Mouse (Mus musculus) MEL (cell line): ENCODE measurements at regions not wholly inside any gene's neighbourhood (a gene's known extent, or its start where the extent isn't known, plus 50 kb on each side); places are given as distances from the start of the nearest gene placed in this dataset.

ENCODE experiments used
- DNase-seq: peaks from one replicate; pipeline ENCODE4 v3.0.0; 2011; ENCODE audit warnings: low read depth, low spot score
- H3K27ac ChIP-seq: 2 replicates; pipeline ENCODE4 v1.5.1; 2012; ENCODE audit warnings: low read depth, mild to moderate bottlenecking, control low read depth, low read length, moderate library complexity; ENCODE audit not compliant: control insufficient read depth
- H3K27me3 ChIP-seq, 2 experiments: fragments of 150-350 bp in 1 of 2; sonication (generic) in 1 of 2; 2 replicates each; pipeline ENCODE4 v1.6.1; 2012; ENCODE audit warnings: low read length in 2 of 2, mild to moderate bottlenecking in 2 of 2, improper control_type of control experiment in 1 of 2, moderate library complexity in 1 of 2; ENCODE audit not compliant: insufficient read depth in 2 of 2, control insufficient read depth in 1 of 2
- H3K36me3 ChIP-seq, 2 experiments: 2 replicates each; pipeline ENCODE4 v1.6.1; 2012 to 2014; ENCODE audit warnings: low read length in 2 of 2, improper control_type of control experiment in 1 of 2, inconsistent platforms in 1 of 2, mild to moderate bottlenecking in 1 of 2; ENCODE audit not compliant: insufficient read depth in 2 of 2, control insufficient read depth in 1 of 2
- H3K4me1 ChIP-seq, 2 experiments: fragments of 150-350 bp in 1 of 2; sonication (generic) in 1 of 2; 2 replicates each; pipeline ENCODE4 v1.6.1; 2012; ENCODE audit warnings: low read length in 2 of 2, improper control_type of control experiment in 1 of 2, mild to moderate bottlenecking in 1 of 2; ENCODE audit not compliant: insufficient read depth in 2 of 2, control insufficient read depth in 1 of 2
- H3K4me3 ChIP-seq, 2 experiments: fragments of 150-350 bp in 1 of 2; sonication (generic) in 1 of 2; 2 replicates each; pipeline ENCODE4 v1.5.1; 2012; ENCODE audit warnings: low read depth in 2 of 2, low read length in 2 of 2, mild to moderate bottlenecking in 2 of 2, moderate library complexity in 2 of 2, control low read depth in 1 of 2, improper control_type of control experiment in 1 of 2; ENCODE audit not compliant: control insufficient read depth in 1 of 2, insufficient read depth in 1 of 2
- H3K79me2 ChIP-seq: 2 replicates; pipeline ENCODE4 v1.6.1; 2012; ENCODE audit warnings: mild to moderate bottlenecking, low read length, moderate library complexity; ENCODE audit not compliant: control insufficient read depth, poor library complexity, insufficient read depth
- H3K9ac ChIP-seq: 2 replicates; pipeline ENCODE4 v1.6.1; 2012; ENCODE audit warnings: low read depth, mild to moderate bottlenecking, control low read depth, low read length, moderate library complexity; ENCODE audit not compliant: control insufficient read depth, poor library complexity, severe bottlenecking
- H3K9me3 ChIP-seq: fragments of 150-350 bp; sonication (generic); replicated peaks from 2 replicates; pipeline ENCODE4 v1.6.1; 2012; ENCODE audit warnings: mild to moderate bottlenecking, low read length, improper control_type of control experiment, moderate library complexity; ENCODE audit not compliant: insufficient read depth
- CHD1 ChIP-seq: IDR thresholded peaks from 2 replicates; pipeline ENCODE4 v1.6.1; 2012; ENCODE audit warnings: low read depth, mild to moderate bottlenecking, inconsistent platforms, low read length, improper control_type of control experiment
- CHD2 ChIP-seq: IDR thresholded peaks from 2 replicates; pipeline ENCODE4 v1.6.1; 2011; ENCODE audit warnings: low read length, improper control_type of control experiment
- CTCF ChIP-seq, 3 experiments: IDR thresholded peaks in 2 of 3; conservative IDR thresholded peaks in 1 of 3; 2 replicates each; pipeline ENCODE4 v1.5.1; 2011 to 2012; ENCODE audit warnings: low read length in 3 of 3, low read depth in 2 of 3, mild to moderate bottlenecking in 2 of 3, improper control_type of control experiment in 1 of 3, inconsistent platforms in 1 of 3, mixed read lengths in 1 of 3, moderate library complexity in 1 of 3; ENCODE audit not compliant: control insufficient read depth in 1 of 3, insufficient read depth in 1 of 3, poor library complexity in 1 of 3, severe bottlenecking in 1 of 3
- ELF1 ChIP-seq: IDR thresholded peaks from 2 replicates; pipeline ENCODE4 v1.6.1; 2014; ENCODE audit warnings: low read depth, mild to moderate bottlenecking, inconsistent platforms, low read length, improper control_type of control experiment, moderate library complexity
- ETS1 ChIP-seq: IDR thresholded peaks from 2 replicates; pipeline ENCODE4 v1.6.1; 2012; ENCODE audit warnings: low read depth, mild to moderate bottlenecking, inconsistent platforms, low read length, improper control_type of control experiment, moderate library complexity
- GABPA ChIP-seq: IDR thresholded peaks from 2 replicates; pipeline ENCODE4 v1.6.1; 2012; ENCODE audit warnings: low read depth, mild to moderate bottlenecking, inconsistent platforms, low read length, improper control_type of control experiment, moderate library complexity
- HCFC1 ChIP-seq: IDR thresholded peaks from 2 replicates; pipeline ENCODE4 v1.6.1; 2012; ENCODE audit warnings: low read depth, mild to moderate bottlenecking, inconsistent platforms, low read length, improper control_type of control experiment, moderate library complexity
- MAFK ChIP-seq: IDR thresholded peaks from 2 replicates; pipeline ENCODE4 v1.6.1; 2011; ENCODE audit warnings: low read depth, mild to moderate bottlenecking, low read length, improper control_type of control experiment, borderline replicate concordance
- MAX ChIP-seq: IDR thresholded peaks from 2 replicates; pipeline ENCODE4 v1.6.1; 2011; ENCODE audit warnings: low read length, improper control_type of control experiment
- MAZ ChIP-seq: IDR thresholded peaks from 2 replicates; pipeline ENCODE4 v1.6.1; 2012; ENCODE audit warnings: low read depth, mild to moderate bottlenecking, inconsistent platforms, low read length, improper control_type of control experiment
- MXI1 ChIP-seq: IDR thresholded peaks from 2 replicates; pipeline ENCODE4 v1.6.1; 2011; ENCODE audit warnings: mild to moderate bottlenecking, low read depth, low read length, improper control_type of control experiment
- MYB ChIP-seq: IDR thresholded peaks from 2 replicates; pipeline ENCODE4 v1.6.1; 2011; ENCODE audit warnings: mild to moderate bottlenecking, low read depth, low read length, improper control_type of control experiment
- MYC ChIP-seq: IDR thresholded peaks from 2 replicates; pipeline ENCODE4 v1.6.1; 2011; ENCODE audit warnings: low read depth, mild to moderate bottlenecking, low read length, improper control_type of control experiment, moderate library complexity
- POLR2A ChIP-seq, 2 experiments: IDR thresholded peaks; 2 replicates each; pipeline ENCODE4 v1.6.1; 2011 to 2012; ENCODE audit warnings: low read length in 2 of 2, mild to moderate bottlenecking in 2 of 2, control low read depth in 1 of 2, improper control_type of control experiment in 1 of 2, low read depth in 1 of 2, moderate library complexity in 1 of 2; ENCODE audit not compliant: control insufficient read depth in 1 of 2, insufficient read depth in 1 of 2, poor library complexity in 1 of 2
- POLR2AphosphoS2 ChIP-seq: IDR thresholded peaks from 2 replicates; pipeline ENCODE4 v1.6.1; 2011; ENCODE audit warnings: low read length, improper control_type of control experiment
- RCOR1 ChIP-seq: IDR thresholded peaks from 2 replicates; pipeline ENCODE4 v1.6.1; 2012; ENCODE audit warnings: low read depth, mild to moderate bottlenecking, inconsistent platforms, low read length, improper control_type of control experiment
- TAL1 ChIP-seq: IDR thresholded peaks from 2 replicates; pipeline ENCODE4 v1.6.1; 2012; ENCODE audit warnings: mild to moderate bottlenecking, inconsistent platforms, low read length, moderate library complexity, mixed read lengths
- TBP ChIP-seq: IDR thresholded peaks from 2 replicates; pipeline ENCODE4 v1.8.0; 2011; ENCODE audit warnings: low read depth, low read length, improper control_type of control experiment
- UBTF ChIP-seq: IDR thresholded peaks from 2 replicates; pipeline ENCODE4 v1.6.1; 2012; ENCODE audit warnings: low read depth, mild to moderate bottlenecking, inconsistent platforms, low read length, improper control_type of control experiment, moderate library complexity, borderline replicate concordance; ENCODE audit not compliant: insufficient read depth
- USF2 ChIP-seq, 2 experiments: IDR thresholded peaks; 2 replicates each; pipeline ENCODE4 v1.6.1; 2011 to 2012; ENCODE audit warnings: improper control_type of control experiment in 2 of 2, low read length in 2 of 2, borderline replicate concordance in 1 of 2, inconsistent platforms in 1 of 2, low read depth in 1 of 2, mild to moderate bottlenecking in 1 of 2; ENCODE audit not compliant: insufficient read depth in 1 of 2
- ZC3H11A ChIP-seq: IDR thresholded peaks from 2 replicates; pipeline ENCODE4 v1.6.1; 2012; ENCODE audit warnings: low read depth, mild to moderate bottlenecking, inconsistent platforms, low read length, improper control_type of control experiment
- ZKSCAN1 ChIP-seq: IDR thresholded peaks from 2 replicates; pipeline ENCODE4 v1.6.1; 2012; ENCODE audit warnings: low read depth, mild to moderate bottlenecking, inconsistent platforms, low read length, improper control_type of control experiment, moderate library complexity
- ZMIZ1 ChIP-seq: IDR thresholded peaks from 2 replicates; pipeline ENCODE4 v1.6.1; 2012; ENCODE audit warnings: low read depth, mild to moderate bottlenecking, inconsistent platforms, low read length, improper control_type of control experiment, moderate library complexity

- H3K4me1 ChIP-seq: no peaks in the 10 kb centered on the region
- TF ChIP-seq HCFC1: no peak
- TF ChIP-seq TAL1: no peak
- no peak for TF ChIP-seq ZKSCAN1
- no peak for TF ChIP-seq POLR2AphosphoS2
- no peak for TF ChIP-seq CHD1
- no peak for TF ChIP-seq ZMIZ1
- TF ChIP-seq MAFK: no peak
- no peak for TF ChIP-seq MAX
- TF ChIP-seq ZC3H11A: no peak
- TF ChIP-seq MYC: no peak
- no peak for TF ChIP-seq ETS1
- no peak for TF ChIP-seq POLR2A (IDR thresholded peaks at IDR 0.05; ENCODE audit: control insufficient read depth in 1 of 2, insufficient read depth in 1 of 2, low read depth in 1 of 2, low read length in 2 of 2, poor library complexity in 1 of 2)
- TF ChIP-seq TBP: no peak
- no peak overlapping the region for H3K4me3 ChIP-seq
- H3K9ac ChIP-seq: no peak overlapping the region
- H3K27me3 ChIP-seq: no peaks in the 10 kb centered on the region
- no peaks in the 10 kb centered on the region for H3K9me3 ChIP-seq
- no peaks in the 10 kb centered on the region for H3K79me2 ChIP-seq
- no peaks in the 10 kb centered on the region for H3K36me3 ChIP-seq
- H3K27ac ChIP-seq: no peak overlapping the region
- no peak for DNase-seq
Measured at GRCm38 (mm10) chr10:122217594-122217993, 120.4 kb upstream of the Rxylt1 start.

GRCm38 (mm10) chr10:122199791-122200190 is 102.6 kb upstream of the Rxylt1 start:
- no peak for TF ChIP-seq MYB
- no peak for TF ChIP-seq ELF1
- no peak for TF ChIP-seq TBP
- no peak for TF ChIP-seq CHD2
- TF ChIP-seq CHD1: no peak
- TF ChIP-seq USF2 (IDR thresholded peaks at IDR 0.05; ENCODE audit: borderline replicate concordance in 1 of 2, insufficient read depth in 1 of 2, low read depth in 1 of 2, low read length in 2 of 2): no peak
- TF ChIP-seq TAL1: no peak
- TF ChIP-seq UBTF: no peak
- no peak for TF ChIP-seq CTCF (IDR thresholded peaks at IDR 0.05 in 2 of 3, conservative IDR thresholded peaks at IDR 0.05 in 1 of 3; ENCODE audit: control insufficient read depth in 1 of 3, insufficient read depth in 1 of 3, low read depth in 2 of 3, low read length in 3 of 3, poor library complexity in 1 of 3, severe bottlenecking in 1 of 3)
- no peak for TF ChIP-seq GABPA
- TF ChIP-seq POLR2A (IDR thresholded peaks at IDR 0.05; ENCODE audit: control insufficient read depth in 1 of 2, insufficient read depth in 1 of 2, low read depth in 1 of 2, low read length in 2 of 2, poor library complexity in 1 of 2): no peak
- TF ChIP-seq HCFC1: no peak
- TF ChIP-seq MAZ: no peak
- TF ChIP-seq ZC3H11A: no peak
- TF ChIP-seq RCOR1: no peak
- no peak for TF ChIP-seq POLR2AphosphoS2
- no peak for TF ChIP-seq MXI1
- Histone ChIP-seq H3K36me3 (no peaks in the 10 kb centered on the region), H3K79me2 (no peaks in the 10 kb centered on the region), H3K4me1 (no peaks in the 10 kb centered on the region), H3K9me3 (no peaks in the 10 kb centered on the region), H3K9ac (no peak overlapping the region), H3K27ac (no peak overlapping the region), H3K4me3 (no peak overlapping the region), H3K27me3 (no peaks in the 10 kb centered on the region)
- no peak for DNase-seq
